Comparison of ENCODE assay signal across 7 mouse cellular contexts in genomic region chr9:57467271-57467771, GRCm38 (mm10). TPM values are rescaled to one million over a fixed set of nuclear protein-coding genes. Genes with fewer than 3 reads are reported as not detected.
A peak's percentile ranks its signal among the peaks of the same experiment; 100 is the strongest.
DNase-seq lines count a peak whose midpoint lies in the region; ATAC-seq and TF ChIP-seq lines count a peak whose summit lies in the region.

No protein-coding gene starts in this region.

- H3K4me2 ChIP-seq in heart, embryonic 14.5 days (ENCODE audit: low read length) = peak overlapping the region; percentile 99
- H3K4me2 ChIP-seq in liver, embryonic 13.5 days = peak overlapping the region; percentile 70

- H3K27me3 ChIP-seq in C2C12 (ENCODE audit: control insufficient read depth, insufficient read depth, insufficient read length) = no peaks in the 10 kb centered on the region
- no peaks in the 10 kb centered on the region for H3K27me3 ChIP-seq in heart, embryonic 14.5 days (ENCODE audit: control insufficient read depth, insufficient read depth, low read length)
- peaks cover 26% of the 10 kb centered on the region for H3K27me3 ChIP-seq in liver, embryonic 13.5 days

- peak overlapping the region; percentile 69 for H3ac ChIP-seq in C2C12 (ENCODE audit: control insufficient read depth, insufficient read length, low read depth)

- 3% methylated on average over 18 of the region's 18 CpGs for WGBS in heart, embryonic 14.5 days
- 8% methylated on average over 18 of the region's 18 CpGs for WGBS in liver, embryonic 13.5 days (ENCODE audit: insufficient replicate concordance)

- DNase-seq in ES-CJ7 (ENCODE audit: low read depth, low spot score) = peak; percentile 54
- DNase-seq in cerebellum, postnatal 25 days = peak; percentile 74 to 77
- DNase-seq in kidney, postnatal 25 days = peak; percentile 38 to 64
- DNase-seq in liver, embryonic 13.5 days = no peak
- DNase-seq in right cerebral cortex, postnatal 10 days (ENCODE audit: low spot score in 2 of 2) = peak; percentile 65 to 75

- H3K36me3 ChIP-seq in C2C12 (ENCODE audit: control insufficient read depth, insufficient read depth) = no peaks in the 10 kb centered on the region
- H3K36me3 ChIP-seq in heart, embryonic 14.5 days (ENCODE audit: control insufficient read depth, insufficient read depth, low read length) = no peaks in the 10 kb centered on the region
- H3K36me3 ChIP-seq in liver, embryonic 13.5 days = no peaks in the 10 kb centered on the region

- H3K9ac ChIP-seq in heart, embryonic 14.5 days (ENCODE audit: low read length) = peak overlapping the region; percentile 82
- peak overlapping the region; percentile 62 for H3K9ac ChIP-seq in liver, embryonic 13.5 days

- no peaks in the 10 kb centered on the region for H3K79me3 ChIP-seq in C2C12 (ENCODE audit: low read depth)

- ATAC-seq in heart, embryonic 14.5 days (ENCODE audit: insufficient number of reproducible peaks, insufficient read depth, low FRiP score, low read depth) = peak; percentile 4; the same call in 1 of the 2 replicates
- ATAC-seq in liver, embryonic 13.5 days (ENCODE audit: low read depth) = peak; percentile 31

- H3K79me2 ChIP-seq in C2C12 (ENCODE audit: control insufficient read depth, insufficient read depth) = no peaks in the 10 kb centered on the region

- no peak for TF ChIP-seq CTCF in C2C12 (IDR thresholded peaks at IDR 0.05; ENCODE audit: control insufficient read depth, insufficient read depth, insufficient read length)

- peak overlapping the region; percentile 47 for H3K4me3 ChIP-seq in C2C12 (ENCODE audit: insufficient read depth, poor library complexity, severe bottlenecking)
- peak overlapping the region; percentile 72 to 85 for H3K4me3 ChIP-seq in heart, embryonic 14.5 days (ENCODE audit: control insufficient read depth in 1 of 2, insufficient read depth in 1 of 2, low read depth in 1 of 2, low read length in 2 of 2)
- H3K4me3 ChIP-seq in liver, embryonic 13.5 days (replicated peaks) = peak overlapping the region; percentile 61

- H3K4me1 ChIP-seq in heart, embryonic 14.5 days (ENCODE audit: control insufficient read depth in 2 of 2, insufficient read depth in 2 of 2, low read length in 2 of 2) = peaks cover 8 to 9% of the 10 kb centered on the region in 2 experiments; a peak in 3 of 4 replicates
- peaks cover 29% of the 10 kb centered on the region for H3K4me1 ChIP-seq in liver, embryonic 13.5 days (replicated peaks)

- 0 out of 4 replicates have a peak overlapping the region, but pooled peaks of 1 of the 2 experiments have one; percentile 17 for H3K27ac ChIP-seq in heart, embryonic 14.5 days (replicated peaks in 1 of 2; ENCODE audit: control insufficient read depth in 1 of 2, insufficient read depth in 1 of 2, low read depth in 2 of 2, low read length in 2 of 2)
- H3K27ac ChIP-seq in liver, embryonic 13.5 days = no peak overlapping the region

- H3K9me3 ChIP-seq in heart, embryonic 14.5 days (ENCODE audit: control insufficient read depth, low read length) = no peaks in the 10 kb centered on the region
- no peaks in the 10 kb centered on the region for H3K9me3 ChIP-seq in liver, embryonic 13.5 days (replicated peaks)

TF ChIP-seq in C2C12, 6 proteins besides CTCF, POLR2A, EP300 and RAD21:
- TF ChIP-seq MYOG (IDR thresholded peaks at IDR 0.05; ENCODE audit: control insufficient read depth, extremely low read depth, insufficient read length) (no peak), MAX (IDR thresholded peaks at IDR 0.05) (no peak), USF1 (IDR thresholded peaks at IDR 0.05; ENCODE audit: low read depth) (no peak)

RNA-seq across cellular contexts. Expression of gene Scamp5, which starts 0.5 kb away (rescaled TPM):
- 15.2 TPM for polyA plus RNA-seq in C2C12 (2012; fragmentation: generic; extraction: Trizol)
- polyA plus RNA-seq in heart, embryonic 14.5 days (2014; fragmentation: Nextera tagmentation; extraction: Ambion mirVana) = 4.5 and 6.2 TPM in 2 replicates
- 7.2 and 8.2 TPM in 2 replicates for polyA plus RNA-seq in liver, embryonic 13.5 days (2015; fragmentation: Nextera tagmentation; extraction: Ambion mirVana)

RNA-seq across cellular contexts. Expression of gene Ppcdc, which starts 27.4 kb away (rescaled TPM):
- polyA plus RNA-seq in C2C12 (2012; fragmentation: generic; extraction: Trizol) = 15.1 TPM
- polyA plus RNA-seq in heart, embryonic 14.5 days (2014; fragmentation: Nextera tagmentation; extraction: Ambion mirVana) = 18.5 and 21.1 TPM in 2 replicates
- 10.4 and 11.3 TPM in 2 replicates for polyA plus RNA-seq in liver, embryonic 13.5 days (2015; fragmentation: Nextera tagmentation; extraction: Ambion mirVana)

RNA-seq across cellular contexts. Expression of gene Rpp25, which starts 36.5 kb away (rescaled TPM):
- polyA plus RNA-seq in C2C12 (2012; fragmentation: generic; extraction: Trizol) = 0.55 TPM
- 13.1 and 15.2 TPM in 2 replicates for polyA plus RNA-seq in heart, embryonic 14.5 days (2014; fragmentation: Nextera tagmentation; extraction: Ambion mirVana)
- 0.59 and 0.77 TPM in 2 replicates for polyA plus RNA-seq in liver, embryonic 13.5 days (2015; fragmentation: Nextera tagmentation; extraction: Ambion mirVana)

RNA-seq across cellular contexts. Expression of gene Cox5a, which starts 53.8 kb away (rescaled TPM):
- polyA plus RNA-seq in C2C12 (2012; fragmentation: generic; extraction: Trizol) = 630 TPM
- polyA plus RNA-seq in heart, embryonic 14.5 days (2014; fragmentation: Nextera tagmentation; extraction: Ambion mirVana) = 1,689 and 1,756 TPM in 2 replicates
- 412 and 430 TPM in 2 replicates for polyA plus RNA-seq in liver, embryonic 13.5 days (2015; fragmentation: Nextera tagmentation; extraction: Ambion mirVana)
